Mouse (Mus musculus): ENCODE results near the gene Ddx6.

DNA sequence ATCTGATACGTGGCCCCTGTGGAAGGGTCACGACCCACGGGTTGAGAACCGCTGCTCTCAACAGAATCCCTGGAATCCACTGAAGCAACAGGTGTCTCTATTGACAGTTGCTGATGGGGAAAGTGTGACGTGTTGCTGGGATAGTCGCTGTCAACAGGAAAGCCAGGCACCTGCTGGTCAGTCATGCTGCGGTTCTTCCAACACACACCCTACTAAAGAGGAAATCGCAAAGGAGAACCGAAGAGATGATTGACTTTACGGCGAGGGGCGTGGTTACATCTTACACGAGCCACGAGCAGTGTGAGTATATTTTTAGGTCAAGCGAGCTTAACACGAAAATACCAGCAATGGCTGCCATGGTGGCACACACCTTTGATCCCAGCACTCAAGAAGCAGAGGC, 22.3 kb upstream of the Ddx6 start:
- no peak for TF ChIP-seq CTCF (IDR thresholded peaks at IDR 0.05; ENCODE audit: control insufficient read depth, insufficient read depth, low read length)
- no peak for TF ChIP-seq POLR2A (IDR thresholded peaks at IDR 0.05; ENCODE audit: borderline replicate concordance, control insufficient read depth, low read depth, low read length)
